Comparison of ENCODE assay signal across 8 mouse cellular contexts in the genomic region with DNA sequence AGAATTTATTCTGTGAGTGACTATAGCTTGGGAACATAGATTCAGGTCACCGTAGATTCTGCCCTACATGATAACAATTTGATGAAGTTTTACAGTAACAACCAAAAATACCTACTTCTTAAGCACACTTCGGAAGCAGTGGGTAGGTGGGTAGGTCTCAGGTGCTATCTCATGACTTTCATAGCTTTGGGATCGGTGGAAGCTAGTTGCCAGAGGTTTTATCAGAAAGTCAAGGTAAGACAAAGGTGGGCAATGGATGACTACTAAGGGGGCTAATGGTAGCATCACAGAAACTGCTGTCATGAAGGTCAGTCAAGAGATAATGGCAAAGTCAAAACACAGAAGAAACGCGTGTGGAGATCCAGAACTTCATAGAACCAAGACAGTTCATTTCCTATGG. TPM values are rescaled to one million over a fixed set of nuclear protein-coding genes. Genes with fewer than 3 reads are reported as not detected.
DNase-seq lines count a peak whose midpoint lies in the region; ATAC-seq and TF ChIP-seq lines count a peak whose summit lies in the region.

No protein-coding gene starts in this region.

- H3K27ac ChIP-seq in lung, embryonic 14.5 days (ENCODE audit: low read depth): no peak overlapping the region
- H3K27ac ChIP-seq in lung, postnatal 0 days (ENCODE audit: low read length): no peak overlapping the region; the same call in 1 of the 2 replicates
- H3K27ac ChIP-seq in limb, embryonic 10.5 days: no peak overlapping the region
- H3K27ac ChIP-seq in neural tube, embryonic 14.5 days (ENCODE audit: low read depth, low read length): peak overlapping the region; percentile 49; the same call in 1 of the 2 replicates

- no peak for TF ChIP-seq CTCF in lung, embryonic 14.5 days (IDR thresholded peaks at IDR 0.05; ENCODE audit: low read depth)
- no peak for TF ChIP-seq CTCF in lung, postnatal 0 days (IDR thresholded peaks at IDR 0.05)

- TF ChIP-seq EP300 in lung, postnatal 0 days (IDR thresholded peaks at IDR 0.05): no peak

- peaks cover 22% of the 10 kb centered on the region for H3K36me3 ChIP-seq in erythroblast, embryonic 14.5 days (ENCODE audit: control insufficient read depth)
- peaks cover 12% of the 10 kb centered on the region for H3K36me3 ChIP-seq in lung, embryonic 14.5 days (ENCODE audit: insufficient read depth)
- H3K36me3 ChIP-seq in lung, postnatal 0 days (ENCODE audit: insufficient read depth, low read length): no peaks in the 10 kb centered on the region; the same call in 1 of the 2 replicates
- H3K36me3 ChIP-seq in limb, embryonic 10.5 days: peaks cover 14% of the 10 kb centered on the region
- H3K36me3 ChIP-seq in neural tube, embryonic 14.5 days (ENCODE audit: control insufficient read depth, insufficient read depth, low read length): peaks cover 11% of the 10 kb centered on the region; the same call in 1 of the 2 replicates

- no peaks in the 10 kb centered on the region for H3K27me3 ChIP-seq in erythroblast, embryonic 14.5 days (ENCODE audit: control insufficient read depth)
- H3K27me3 ChIP-seq in lung, embryonic 14.5 days (ENCODE audit: insufficient read depth, low read length): no peaks in the 10 kb centered on the region
- H3K27me3 ChIP-seq in lung, postnatal 0 days (replicated peaks; ENCODE audit: insufficient read depth, low read length): no peaks in the 10 kb centered on the region
- H3K27me3 ChIP-seq in limb, embryonic 10.5 days (ENCODE audit: low read depth, poor library complexity, severe bottlenecking): no peaks in the 10 kb centered on the region
- no peaks in the 10 kb centered on the region for H3K27me3 ChIP-seq in neural tube, embryonic 14.5 days (ENCODE audit: control insufficient read depth, insufficient read depth, low read length)

- no peaks in the 10 kb centered on the region for H3K9me3 ChIP-seq in erythroblast, embryonic 14.5 days (ENCODE audit: control insufficient read depth, low read length)
- no peaks in the 10 kb centered on the region for H3K9me3 ChIP-seq in lung, embryonic 14.5 days (ENCODE audit: low read depth, low read length)
- H3K9me3 ChIP-seq in lung, postnatal 0 days (ENCODE audit: low read length): no peaks in the 10 kb centered on the region
- no peaks in the 10 kb centered on the region for H3K9me3 ChIP-seq in limb, embryonic 10.5 days (replicated peaks)
- H3K9me3 ChIP-seq in neural tube, embryonic 14.5 days (ENCODE audit: control insufficient read depth, low read length): no peaks in the 10 kb centered on the region

- no peak for DNase-seq in lung, embryonic 14.5 days
- no peak for DNase-seq in lung, postnatal 0 days (ENCODE audit: low spot score)
- no peak for DNase-seq in limb, embryonic 10.5 days (ENCODE audit: low spot score)
- DNase-seq in Muller cell, postnatal 12 days (ENCODE audit: inconsistent ontology term): no peak

- H3K4me3 ChIP-seq in erythroblast, embryonic 14.5 days (replicated peaks): peak overlapping the region; percentile 73
- H3K4me3 ChIP-seq in lung, embryonic 14.5 days (ENCODE audit: low read depth, low read length): peak overlapping the region; percentile 79; the same call in 1 of the 2 replicates
- no peak overlapping the region; the same call in 1 of the 2 replicates for H3K4me3 ChIP-seq in lung, postnatal 0 days (ENCODE audit: low read depth, low read length)
- peak overlapping the region; percentile 87; the same call in 1 of the 2 replicates for H3K4me3 ChIP-seq in limb, embryonic 10.5 days
- peak overlapping the region; percentile 81 for H3K4me3 ChIP-seq in neural tube, embryonic 14.5 days (ENCODE audit: low read depth, low read length)

- H3K4me1 ChIP-seq in erythroblast, embryonic 14.5 days (ENCODE audit: control insufficient read depth): peaks cover 55% of the 10 kb centered on the region
- peaks cover 4% of the 10 kb centered on the region; the same call in 1 of the 2 replicates for H3K4me1 ChIP-seq in lung, embryonic 14.5 days (ENCODE audit: insufficient read depth)
- no peaks in the 10 kb centered on the region; the same call in 1 of the 2 replicates for H3K4me1 ChIP-seq in lung, postnatal 0 days (ENCODE audit: insufficient read depth, low read depth, low read length)
- peaks cover 23% of the 10 kb centered on the region for H3K4me1 ChIP-seq in limb, embryonic 10.5 days
- peaks cover 22% of the 10 kb centered on the region for H3K4me1 ChIP-seq in neural tube, embryonic 14.5 days (ENCODE audit: control insufficient read depth, insufficient read depth, low read length)

- H3K9ac ChIP-seq in lung, embryonic 14.5 days: no peak overlapping the region
- no peak overlapping the region for H3K9ac ChIP-seq in lung, postnatal 0 days (replicated peaks; ENCODE audit: low read depth)
- H3K9ac ChIP-seq in neural tube, embryonic 14.5 days (replicated peaks; ENCODE audit: low read depth, low read length): no peak overlapping the region

- 93% methylated on average over 5 of the region's 5 CpGs for WGBS in lung, embryonic 14.5 days
- 97% methylated on average over 5 of the region's 5 CpGs for WGBS in lung, postnatal 0 days
- WGBS in limb, embryonic 10.5 days: 97% methylated on average over 5 of the region's 5 CpGs
- 96% methylated on average over 5 of the region's 5 CpGs for WGBS in neural tube, embryonic 14.5 days

- H3K4me2 ChIP-seq in lung, embryonic 14.5 days: peak overlapping the region; percentile 91; the same call in 1 of the 2 replicates
- H3K4me2 ChIP-seq in lung, postnatal 0 days (replicated peaks; ENCODE audit: low read depth, low read length): no peak overlapping the region
- peak overlapping the region; percentile 64; the same call in 1 of the 2 replicates for H3K4me2 ChIP-seq in neural tube, embryonic 14.5 days (ENCODE audit: low read depth, low read length)

- ATAC-seq in erythroblast, adult 5-6 weeks (replicated peaks; ENCODE audit: low FRiP score, poor library complexity, severe bottlenecking): no peak
- ATAC-seq in lung, embryonic 14.5 days (ENCODE audit: insufficient read depth): peak; percentile 1; the same call in 1 of the 2 replicates
- no peak for ATAC-seq in lung, postnatal 0 days
- ATAC-seq in neural tube, embryonic 14.5 days (ENCODE audit: low read depth): no peak
- ATAC-seq in inflammation-experienced regulatory T-cells, adult 6 months: no peak

RNA-seq across cellular contexts. Expression of a gene that starts 0.6 kb away (rescaled TPM):
- 0.72 and 0.85 TPM in 2 replicates for polyA plus RNA-seq in erythroblast, embryonic 14.5 days (2012)
- 6.9 and 13.0 TPM in 2 replicates for total RNA-seq in erythroblast, adult 5-6 weeks (2015; ENCODE audit: low replicate concordance)
- total RNA-seq in erythroblast, adult 5-6 weeks (2017; ENCODE audit: low replicate concordance): 13.1 and 13.7 TPM in 2 replicates
- polyA plus RNA-seq in lung, embryonic 14.5 days (2014; fragmentation: Nextera tagmentation; extraction: Ambion mirVana): 41.7 and 43.5 TPM in 2 replicates
- 19.0 and 21.2 TPM in 2 replicates for polyA plus RNA-seq in lung, postnatal 0 days (2015; fragmentation: Nextera tagmentation; extraction: Ambion mirVana)
- 34.0 and 37.9 TPM in 2 replicates for polyA plus RNA-seq in limb, embryonic 10.5 days (2016; fragmentation: Nextera tagmentation; extraction: Ambion mirVana)
- polyA plus RNA-seq in neural tube, embryonic 14.5 days (2014; fragmentation: Nextera tagmentation; extraction: Ambion mirVana): 43.6 and 46.9 TPM in 2 replicates
- 10 to 100 TPM; 31.7 to 58.8 (median 40.1) TPM for polyA plus RNA-seq in inflammation-experienced regulatory T-cells, adult 6 months (2017; shearing (Covaris generic))

RNA-seq across cellular contexts. Expression of a gene that starts 0.7 kb away (rescaled TPM):
- 4.5 and 4.6 TPM in 2 replicates for polyA plus RNA-seq in erythroblast, embryonic 14.5 days (2012)
- 15.3 and 41.1 TPM in 2 replicates for total RNA-seq in erythroblast, adult 5-6 weeks (2015; ENCODE audit: low replicate concordance)
- 20.8 and 21.6 TPM in 2 replicates for total RNA-seq in erythroblast, adult 5-6 weeks (2017; ENCODE audit: low replicate concordance)
- 28.5 and 29.4 TPM in 2 replicates for polyA plus RNA-seq in lung, embryonic 14.5 days (2014; fragmentation: Nextera tagmentation; extraction: Ambion mirVana)
- polyA plus RNA-seq in lung, postnatal 0 days (2015; fragmentation: Nextera tagmentation; extraction: Ambion mirVana): 18.2 and 21.6 TPM in 2 replicates
- 41.2 and 42.2 TPM in 2 replicates for polyA plus RNA-seq in limb, embryonic 10.5 days (2016; fragmentation: Nextera tagmentation; extraction: Ambion mirVana)
- 72.5 and 77.3 TPM in 2 replicates for polyA plus RNA-seq in neural tube, embryonic 14.5 days (2014; fragmentation: Nextera tagmentation; extraction: Ambion mirVana)
- 10 to 100 TPM; 27.4 to 36.6 (median 33.7) TPM for polyA plus RNA-seq in inflammation-experienced regulatory T-cells, adult 6 months (2017; shearing (Covaris generic))

Comparison
In these comparisons a context has a peak if more than half of its experiments do, and no peak if none do; other contexts are left out.
1. RNA of a gene that starts 0.6 kb away (polyA plus RNA-seq): 43.6 to 46.9 TPM in neural tube, embryonic 14.5 days, 41.7 to 43.5 TPM in lung, embryonic 14.5 days, 31.7 to 58.8 TPM in inflammation-experienced regulatory T-cells, adult 6 months, 34.0 to 37.9 TPM in limb, embryonic 10.5 days and 19.0 to 21.2 TPM in lung, postnatal 0 days; 0.72 to 0.85 TPM in erythroblast, embryonic 14.5 days; every median in the first group is over 10 times any median in the second.